Mouse (Mus musculus) limb, embryonic 11.5 days (tissue): ENCODE measurements around the gene Gm11564. TPM values are rescaled to one million over a fixed set of nuclear protein-coding genes. Genes with fewer than 3 reads are reported as not detected.

ENCODE experiments used
- polyA plus RNA-seq: library from polyadenylated mRNA; unstranded; fragments of >200 nt; fragmentation: Nextera tagmentation; extraction: Ambion mirVana; gene quantifications from 2 replicates; pipeline ENCODE4 v1.2.1, GENCODE M21; 2014

Gene Gm11564
- polyA plus RNA-seq, 1 experiment from 2014 or later: not detected

Other genes with a start within 250 kb of the Gm11564 start
- not detected in 2 replicates for gene Krtap3-1, start 249.0 kb downstream of the Gm11564 start, polyA plus RNA-seq
- not detected in 2 replicates for gene Krtap1-5, start 234.7 kb downstream of the Gm11564 start, polyA plus RNA-seq
- not detected in 2 replicates for gene Krtap1-4, start 232.0 kb downstream of the Gm11564 start, polyA plus RNA-seq
- gene Krtap1-3, start 224.3 kb downstream of the Gm11564 start, polyA plus RNA-seq: not detected in 2 replicates
- gene Krtap9-3, start 217.6 kb downstream of the Gm11564 start, polyA plus RNA-seq: not detected in 2 replicates
- not detected in 2 replicates for gene Gm11938, start 212.4 kb downstream of the Gm11564 start, polyA plus RNA-seq
- gene Gm11937, start 205.5 kb downstream of the Gm11564 start, polyA plus RNA-seq: not detected in 2 replicates
- gene Krtap2-4, start 200.8 kb downstream of the Gm11564 start, polyA plus RNA-seq: not detected in 2 replicates
- gene Gm11562, start 195.2 kb downstream of the Gm11564 start, polyA plus RNA-seq: not detected in 2 replicates
- not detected in 2 replicates for gene Krtap4-1, start 187.4 kb downstream of the Gm11564 start, polyA plus RNA-seq
- not detected in 2 replicates for gene Krtap4-2, start 180.6 kb downstream of the Gm11564 start, polyA plus RNA-seq
- not detected in 2 replicates for gene Krtap4-7, start 171.6 kb downstream of the Gm11564 start, polyA plus RNA-seq
- not detected in 2 replicates for gene Gm11555, start 165.4 kb downstream of the Gm11564 start, polyA plus RNA-seq
- not detected in 2 replicates for gene Gm11563, start 156.7 kb downstream of the Gm11564 start, polyA plus RNA-seq
- gene Krtap4-6, start 149.7 kb downstream of the Gm11564 start, polyA plus RNA-seq: not detected in 2 replicates
- not detected in 2 replicates for gene Gm14190, start 124.9 kb downstream of the Gm11564 start, polyA plus RNA-seq
- not detected in 2 replicates for gene Gm14180, start 81.4 kb downstream of the Gm11564 start, polyA plus RNA-seq
- not detected in 2 replicates for gene Gm11595, start 42.8 kb downstream of the Gm11564 start, polyA plus RNA-seq
- not detected in 2 replicates for gene Krtap4-8, start 35.0 kb downstream of the Gm11564 start, polyA plus RNA-seq
- gene Krtap4-9, start 30.5 kb downstream of the Gm11564 start, polyA plus RNA-seq: not detected in 2 replicates
- not detected in 2 replicates for gene Gm11596, start 22.2 kb downstream of the Gm11564 start, polyA plus RNA-seq
- not detected in 2 replicates for gene Gm11569, start 16.7 kb downstream of the Gm11564 start, polyA plus RNA-seq
- not detected in 2 replicates for gene Gm11554, start 11.2 kb downstream of the Gm11564 start, polyA plus RNA-seq
- gene Krtap4-13, start 5.8 kb downstream of the Gm11564 start, polyA plus RNA-seq: not detected in 2 replicates
- not detected in 2 replicates for gene 2300003K06Rik, start 22.4 kb upstream of the Gm11564 start, polyA plus RNA-seq
- gene Krtap4-16, start 35.9 kb upstream of the Gm11564 start, polyA plus RNA-seq: not detected in 2 replicates
- gene Gm11568, start 42.3 kb upstream of the Gm11564 start, polyA plus RNA-seq: not detected in 2 replicates
- gene Gm11559, start 48.8 kb upstream of the Gm11564 start, polyA plus RNA-seq: not detected in 2 replicates
- gene Krtap9-1, start 57.7 kb upstream of the Gm11564 start, polyA plus RNA-seq: not detected in 2 replicates
- not detected in 2 replicates for gene Gm11567, start 63.5 kb upstream of the Gm11564 start, polyA plus RNA-seq
- not detected in 2 replicates for gene Krtap31-1, start 92.3 kb upstream of the Gm11564 start, polyA plus RNA-seq
- gene Gm11565, start 99.1 kb upstream of the Gm11564 start, polyA plus RNA-seq: not detected in 2 replicates
- gene Krtap31-2, start 120.6 kb upstream of the Gm11564 start, polyA plus RNA-seq: not detected in 2 replicates
- gene Krtap9-5, start 132.8 kb upstream of the Gm11564 start, polyA plus RNA-seq: not detected in 2 replicates
- not detected in 2 replicates for gene Krtap29-1, start 163.4 kb upstream of the Gm11564 start, polyA plus RNA-seq
- gene Krtap16-1, start 170.9 kb upstream of the Gm11564 start, polyA plus RNA-seq: not detected in 2 replicates
- 0.48 and 1.0 TPM in 2 replicates for gene Krtap17-1, start 178.3 kb upstream of the Gm11564 start, polyA plus RNA-seq
- gene Krt33a, start 200.5 kb upstream of the Gm11564 start, polyA plus RNA-seq: not detected in 2 replicates
- gene Krt33b, start 214.2 kb upstream of the Gm11564 start, polyA plus RNA-seq: 0.15 and 0.16 TPM in 2 replicates
- gene Krt34, start 225.9 kb upstream of the Gm11564 start, polyA plus RNA-seq: not detected in 2 replicates
- gene Krt31, start 234.9 kb upstream of the Gm11564 start, polyA plus RNA-seq: not detected in 2 replicates